Mouse (Mus musculus) olfactory bulb, adult 2 months (tissue): ENCODE results near the gene Mrps21. TPM values are rescaled to one million over a fixed set of nuclear protein-coding genes. Genes with fewer than 3 reads are reported as not detected.

Experiments used
- H3K27ac ChIP-seq: fragments of 200-500 bp; 2 replicates; pipeline ENCODE4 v1.5.1; 2012; ENCODE audit warnings: low read depth, low read length; ENCODE audit not compliant: insufficient read depth
- H3K4me1 ChIP-seq: fragments of 200-500 bp; 2 replicates; pipeline ENCODE4 v1.6.1; 2012; ENCODE audit warnings: low read length; ENCODE audit not compliant: control insufficient read depth, insufficient read depth
- H3K4me3 ChIP-seq: fragments of 200-500 bp; 2 replicates; pipeline ENCODE4 v1.5.1; 2012; ENCODE audit warnings: mild to moderate bottlenecking, low read depth, low read length, moderate library complexity; ENCODE audit not compliant: insufficient read depth
- CTCF ChIP-seq: fragments of 200-500 bp; IDR thresholded peaks from 2 replicates; pipeline ENCODE4 v1.5.1; 2012; ENCODE audit warnings: low read depth, mild to moderate bottlenecking, low read length, moderate library complexity; ENCODE audit not compliant: insufficient read depth
- POLR2A ChIP-seq: fragments of 200-500 bp; IDR thresholded peaks from 2 replicates; pipeline ENCODE4 v1.6.1; 2012; ENCODE audit warnings: mild to moderate bottlenecking, low read depth, low read length, moderate library complexity; ENCODE audit not compliant: insufficient read depth
- WGBS: fragments of 180-500 bp; shearing (Covaris S2); methylation state at CpG from one replicate; pipeline ENCODE4 v1.1.7; 2018; 5-methylcytosine and 5-hydroxymethylcytosine counted together
- polyA plus RNA-seq: library from polyadenylated mRNA; stranded (reverse); fragments of >200 nt; gene quantifications from 2 replicates; pipeline ENCODE4 v1.2.4, GENCODE M21; 2012; ENCODE audit warnings: low replicate concordance; ENCODE audit not compliant: missing spikeins, insufficient read depth, insufficient read length

Gene Mrps21
- polyA plus RNA-seq, 1 experiment: not detected

DNA sequence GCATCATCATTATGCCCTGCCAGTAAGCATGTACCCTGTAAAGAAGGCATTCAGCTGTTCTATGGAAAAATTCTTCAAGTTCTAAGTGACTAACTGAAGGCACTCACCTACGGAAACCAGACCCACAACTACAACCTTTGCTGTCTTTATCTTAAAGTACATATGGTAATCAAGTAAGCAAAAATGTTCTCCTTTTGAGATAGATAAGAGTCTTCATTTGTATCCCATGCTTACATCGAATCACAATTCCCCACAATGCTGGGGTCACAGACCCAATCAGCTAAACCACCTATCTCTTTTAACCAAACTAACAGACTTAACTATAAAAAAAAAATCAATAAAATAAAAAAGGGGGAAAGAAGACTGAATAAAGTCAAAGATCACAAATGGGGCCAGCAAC lies 32.1 kb downstream of the Mrps21 start:
- no peak for TF ChIP-seq POLR2A
- no peak for TF ChIP-seq CTCF
- no peak overlapping the region for H3K27ac ChIP-seq
- H3K4me3 ChIP-seq: no peak overlapping the region
- H3K4me1 ChIP-seq: no peaks in the 10 kb centered on the region
- WGBS: 97% methylated on average over 2 of the region's 2 CpGs

- 96% methylated on average over 4 of the region's 4 CpGs for WGBS
Observed at GRCm38 (mm10) chr3:95829053-95829452, 42.3 kb downstream of the Mrps21 start.

DNA sequence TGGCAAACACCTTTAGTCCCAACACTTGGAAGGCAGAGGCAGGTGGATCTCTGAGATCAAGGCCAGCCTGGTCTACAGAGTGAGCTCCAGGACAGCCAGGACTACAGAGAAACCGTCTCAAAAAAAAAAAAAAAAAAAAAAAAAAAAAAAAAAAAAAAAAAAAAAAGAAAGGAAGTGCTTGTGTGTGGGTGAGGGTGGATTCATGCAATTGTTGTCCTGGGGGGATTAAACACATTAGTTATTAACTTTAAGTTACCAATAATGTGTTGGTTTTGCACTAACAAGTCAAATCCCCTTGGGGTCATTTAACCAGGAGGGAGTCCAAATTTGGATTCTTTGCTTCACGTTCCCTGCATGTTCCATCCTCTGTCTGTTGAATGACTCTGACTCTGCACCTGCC lies 45.0 kb downstream of the Mrps21 start:
- no peak overlapping the region for H3K4me3 ChIP-seq
- TF ChIP-seq CTCF: no peak
- no peak for TF ChIP-seq POLR2A
- no peak overlapping the region for H3K27ac ChIP-seq
- no peaks in the 10 kb centered on the region for H3K4me1 ChIP-seq
- WGBS: 59% methylated on average over 2 of the region's 2 CpGs

More at GRCm38 (mm10) chr3:95829053-95829452, 42.3 kb downstream of the Mrps21 start:
- TF ChIP-seq POLR2A (no peak), CTCF (no peak)
- H3K27ac ChIP-seq: no peak overlapping the region
- H3K4me3 ChIP-seq: no peak overlapping the region
- no peaks in the 10 kb centered on the region for H3K4me1 ChIP-seq

GRCm38 (mm10) chr3:95820046-95821010 lies 51.0 kb downstream of the Mrps21 start:
- H3K4me1 ChIP-seq: no peaks in the 10 kb centered on the region
- peak overlapping the region; percentile 98 for H3K27ac ChIP-seq
- H3K4me3 ChIP-seq: peak overlapping the region; percentile 72
- 22% methylated on average over 10 of the region's 10 CpGs for WGBS
- no peak for TF ChIP-seq POLR2A
- TF ChIP-seq CTCF: no peak

GRCm38 (mm10) chr3:95819351-95819985 lies 51.9 kb downstream of the Mrps21 start:
- H3K4me3 ChIP-seq: peak overlapping the region; percentile 72
- no peaks in the 10 kb centered on the region for H3K4me1 ChIP-seq
- WGBS: under 1% methylated on average over 49 of the region's 49 CpGs
- peak overlapping the region; percentile 98 for H3K27ac ChIP-seq
- peak; percentile 91 for TF ChIP-seq POLR2A
- TF ChIP-seq CTCF: no peak

- Histone ChIP-seq H3K4me1 (no peaks in the 10 kb centered on the region), H3K27ac (peak within 1 kb of the TSS; percentile 98), H3K4me3 (peak within 1 kb of the TSS; percentile 97)
- 0% methylated on average over 59 of the region's 60 CpGs for WGBS
- no peak for TF ChIP-seq CTCF
- TF ChIP-seq POLR2A: peak; percentile 29; the same call in 1 of the 2 replicates
Observed at GRCm38 (mm10) chr3:95818571-95819288, 52.6 kb downstream of the Mrps21 start, which contains the start of gene Rprd2. TSS of gene Rprd2 (minus strand) at chr3:95818863.

DNA sequence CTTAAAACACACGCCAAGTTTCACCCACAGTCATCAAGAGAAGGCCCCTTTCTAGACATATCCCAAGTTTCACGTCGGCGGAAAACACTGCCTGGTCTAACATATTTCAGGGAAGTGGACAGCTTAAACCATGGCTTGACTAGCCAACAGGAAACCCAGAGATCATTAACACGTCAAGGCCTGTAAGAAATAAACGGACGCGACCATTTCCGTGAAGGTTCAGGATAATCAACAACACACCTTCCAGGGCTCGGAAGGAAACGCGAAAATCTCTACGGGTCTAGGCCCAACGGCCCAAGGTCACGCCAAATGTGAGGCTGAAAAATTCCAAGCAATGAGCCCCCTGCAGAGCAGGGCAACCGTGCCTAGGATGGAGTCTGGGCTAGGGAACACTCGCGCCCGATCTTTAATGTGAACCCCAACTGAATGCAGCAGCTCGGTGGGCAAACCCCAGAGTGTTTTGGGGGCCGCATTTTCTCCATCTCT lies 53.2 kb downstream of the Mrps21 start:
- peak overlapping the region; percentile 94 for H3K27ac ChIP-seq
- H3K4me1 ChIP-seq: no peaks in the 10 kb centered on the region
- peak overlapping the region; percentile 97 for H3K4me3 ChIP-seq
- WGBS: under 1% methylated on average over 21 of the region's 21 CpGs
- TF ChIP-seq CTCF (no peak; the same call in 1 of the 2 replicates), POLR2A (no peak)

GRCm38 (mm10) chr3:95816681-95817080 lies 54.6 kb downstream of the Mrps21 start:
- TF ChIP-seq POLR2A: no peak
- no peak for TF ChIP-seq CTCF
- no peak overlapping the region for H3K4me3 ChIP-seq
- WGBS: 62% methylated on average over 3 of the region's 3 CpGs
- H3K27ac ChIP-seq: no peak overlapping the region
- H3K4me1 ChIP-seq: no peaks in the 10 kb centered on the region

Other genes starting within 250 kb of the Mrps21 start
- gene Ensa, start 246.5 kb downstream of the Mrps21 start, polyA plus RNA-seq: not detected in 2 replicates
- 157 and 245 TPM in 2 replicates for gene Mcl1, start 212.7 kb downstream of the Mrps21 start, polyA plus RNA-seq
- gene Adamtsl4, start 183.6 kb downstream of the Mrps21 start, polyA plus RNA-seq: not detected in 2 replicates
- not detected in 2 replicates for gene Ecm1, start 131.9 kb downstream of the Mrps21 start, polyA plus RNA-seq
- not detected in 2 replicates for gene Tars2, start 111.3 kb downstream of the Mrps21 start, polyA plus RNA-seq
- 146 TPM in 1 of 2 replicates, not detected in the other for gene Rprd2, start 52.7 kb downstream of the Mrps21 start, polyA plus RNA-seq
- gene Prpf3, start 15.6 kb downstream of the Mrps21 start, polyA plus RNA-seq: 314 TPM in 1 of 2 replicates, not detected in the other
- gene Ciart, start 10.7 kb upstream of the Mrps21 start, polyA plus RNA-seq: not detected in 2 replicates
- not detected in 2 replicates for gene BC028528, start 20.5 kb upstream of the Mrps21 start, polyA plus RNA-seq
- gene Aph1a, start 22.4 kb upstream of the Mrps21 start, polyA plus RNA-seq: not detected in 2 replicates
- not detected in 2 replicates for gene Car14, start 33.2 kb upstream of the Mrps21 start, polyA plus RNA-seq
- gene Anp32e, start 57.7 kb upstream of the Mrps21 start, polyA plus RNA-seq: 541 and 1,043 TPM in 2 replicates
- gene Plekho1, start 124.5 kb upstream of the Mrps21 start, polyA plus RNA-seq: not detected in 2 replicates
- gene Vps45, start 186.9 kb upstream of the Mrps21 start, polyA plus RNA-seq: not detected in 2 replicates
- not detected in 2 replicates for gene Otud7b, start 233.0 kb upstream of the Mrps21 start, polyA plus RNA-seq